Mouse (Mus musculus): ENCODE results near the gene Nlrc4.
A peak's percentile ranks its signal among the peaks of the same experiment; 100 is the strongest.

DNA sequence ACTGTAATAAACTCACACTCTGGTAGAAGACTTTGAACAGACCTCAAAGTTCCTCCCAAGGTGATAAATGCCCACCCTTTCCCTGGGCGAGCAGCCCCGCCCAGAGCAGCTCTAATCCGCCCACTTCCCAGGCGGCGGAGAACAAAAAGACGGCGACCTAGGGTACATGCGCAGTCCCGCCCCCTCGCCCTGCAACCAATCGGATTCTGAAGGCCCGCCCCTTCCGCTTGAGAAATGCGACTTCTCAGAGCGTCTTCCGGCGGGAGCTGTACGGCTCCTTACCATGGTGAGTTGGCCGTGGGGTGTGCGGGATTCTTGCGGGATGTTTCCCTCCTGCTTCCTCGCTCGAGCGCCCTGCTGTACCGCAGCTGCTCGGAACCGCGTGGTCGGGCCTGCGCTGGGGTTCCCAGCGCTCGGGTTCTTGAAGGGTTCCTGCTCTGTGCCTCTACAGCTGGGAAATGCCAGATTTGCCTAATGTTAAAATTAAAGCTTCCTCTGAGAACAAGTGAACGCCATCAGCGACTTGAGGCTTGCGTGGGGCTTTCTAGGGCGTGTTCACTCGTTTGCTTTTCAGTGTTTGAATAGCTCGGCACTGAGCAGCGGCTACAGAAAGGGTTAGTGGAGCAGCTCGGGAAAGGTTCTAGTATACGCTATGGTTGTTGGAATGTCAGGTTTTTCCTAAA, 63.4 kb downstream of the Nlrc4 start, which contains the start of gene Slc30a6:
- peak; percentile 90 for TF ChIP-seq POLR2A (IDR thresholded peaks at IDR 0.05; ENCODE audit: borderline replicate concordance, extremely low read depth, low read depth, low read length)
- TF ChIP-seq CTCF (IDR thresholded peaks at IDR 0.05; ENCODE audit: insufficient read depth, low read length): no peak
